Mouse (Mus musculus): Measurements from ENCODE around the gene Zfyve21. TPM values are rescaled to one million over a fixed set of nuclear protein-coding genes. Genes with fewer than 3 reads are reported as not detected.

Gene Zfyve21
- polyA plus RNA-seq, 1 experiment from 2014 or later = 79.2 TPM

DNA sequence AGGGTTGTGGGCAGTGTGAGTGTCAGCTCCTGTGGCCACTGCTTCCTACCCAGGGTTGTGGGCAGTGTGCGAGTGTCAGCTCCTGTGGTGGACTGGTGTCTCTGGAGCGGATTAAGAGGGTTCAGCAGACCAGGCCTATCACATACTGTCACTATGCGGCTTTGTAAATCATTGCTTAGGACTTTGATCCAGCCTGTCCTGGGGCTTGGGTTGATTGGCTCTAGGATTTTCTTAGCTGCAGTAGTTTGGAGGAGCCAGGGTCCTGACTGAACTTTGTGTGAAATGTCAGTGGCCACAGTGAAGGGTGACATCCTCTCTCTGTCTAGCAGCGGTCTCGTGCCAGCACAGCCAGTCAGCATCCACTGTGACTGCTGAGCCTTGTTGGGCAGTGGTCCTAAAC is 23.9 kb upstream of the Zfyve21 start:
- no peaks in the 10 kb centered on the region for H3K27me3 ChIP-seq (ENCODE audit: low read depth, poor library complexity, severe bottlenecking)
- WGBS = 94% methylated on average over 5 of the region's 5 CpGs
- H3K4me1 ChIP-seq = no peaks in the 10 kb centered on the region
- peaks cover 100% of the 10 kb centered on the region for H3K36me3 ChIP-seq
- H3K9me3 ChIP-seq (replicated peaks) = no peaks in the 10 kb centered on the region
- no peak overlapping the region for H3K27ac ChIP-seq (replicated peaks)
- no peak for DNase-seq (ENCODE audit: low spot score)
- H3K4me3 ChIP-seq = no peak overlapping the region

DNA sequence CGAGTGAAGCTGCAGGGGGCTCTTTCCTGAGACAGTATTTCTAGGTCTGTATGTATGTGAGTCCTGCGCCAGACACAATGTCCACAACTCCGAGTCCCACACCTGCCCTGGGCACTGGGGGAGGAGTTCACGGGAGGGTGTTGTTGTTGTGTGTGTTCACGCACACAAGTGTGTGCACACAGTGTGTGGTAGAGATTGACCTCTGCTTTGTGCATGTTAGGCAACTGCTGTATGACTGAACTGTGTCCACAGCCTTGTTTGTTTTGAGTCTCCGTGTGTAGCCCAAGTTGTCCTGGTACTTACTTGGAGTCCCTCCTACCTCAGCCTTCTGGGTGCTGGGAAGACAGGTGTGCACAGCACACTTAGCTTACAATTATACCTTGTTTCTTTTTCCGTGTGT is 23.3 kb upstream of the Zfyve21 start:
- Histone ChIP-seq H3K4me3 (no peak overlapping the region), H3K4me1 (no peaks in the 10 kb centered on the region), H3K27ac (replicated peaks) (no peak overlapping the region), H3K9me3 (replicated peaks) (no peaks in the 10 kb centered on the region), H3K27me3 (ENCODE audit: low read depth, poor library complexity, severe bottlenecking) (no peaks in the 10 kb centered on the region), H3K36me3 (peaks cover 100% of the 10 kb centered on the region)
- no peak for DNase-seq (ENCODE audit: low spot score)
- 90% methylated on average over 7 of the region's 7 CpGs for WGBS

DNA sequence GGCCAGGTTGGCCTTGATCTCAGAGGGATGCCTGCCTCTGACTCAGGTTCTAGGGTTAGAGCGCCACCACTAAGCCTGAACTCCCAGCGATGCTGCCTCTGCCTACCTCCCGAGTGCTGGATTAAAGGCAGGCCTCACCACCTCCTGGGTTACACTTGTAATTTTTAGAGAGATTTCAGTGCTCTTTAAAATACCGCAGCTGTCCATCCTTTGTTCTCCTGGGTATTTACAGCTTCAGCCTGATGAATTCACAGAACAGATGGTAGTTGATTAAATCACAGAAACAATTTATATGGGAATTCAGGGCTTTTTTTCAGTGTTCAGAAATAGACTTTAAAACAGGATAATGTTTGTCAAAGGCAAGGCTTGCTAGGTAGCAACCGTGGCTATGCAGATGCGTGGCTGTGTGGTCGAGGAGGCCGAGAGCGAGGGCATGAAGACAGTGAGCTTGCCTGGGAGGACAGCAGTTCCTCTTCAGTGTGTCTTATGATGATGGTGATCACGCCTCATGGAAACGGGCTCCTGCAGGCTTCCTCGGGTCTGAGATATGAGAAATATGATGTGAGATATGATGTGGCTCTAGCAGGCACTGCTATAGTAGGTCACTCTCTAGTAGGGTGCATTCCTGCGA is 22.4 kb upstream of the Zfyve21 start:
- no peaks in the 10 kb centered on the region for H3K9me3 ChIP-seq (replicated peaks)
- no peak for DNase-seq (ENCODE audit: low spot score)
- H3K27me3 ChIP-seq (ENCODE audit: low read depth, poor library complexity, severe bottlenecking) = no peaks in the 10 kb centered on the region
- H3K27ac ChIP-seq (replicated peaks) = no peak overlapping the region
- no peak overlapping the region for H3K4me3 ChIP-seq
- H3K4me1 ChIP-seq = no peaks in the 10 kb centered on the region
- peaks cover 100% of the 10 kb centered on the region for H3K36me3 ChIP-seq
- 93% methylated on average over 13 of the region's 13 CpGs for WGBS

DNA sequence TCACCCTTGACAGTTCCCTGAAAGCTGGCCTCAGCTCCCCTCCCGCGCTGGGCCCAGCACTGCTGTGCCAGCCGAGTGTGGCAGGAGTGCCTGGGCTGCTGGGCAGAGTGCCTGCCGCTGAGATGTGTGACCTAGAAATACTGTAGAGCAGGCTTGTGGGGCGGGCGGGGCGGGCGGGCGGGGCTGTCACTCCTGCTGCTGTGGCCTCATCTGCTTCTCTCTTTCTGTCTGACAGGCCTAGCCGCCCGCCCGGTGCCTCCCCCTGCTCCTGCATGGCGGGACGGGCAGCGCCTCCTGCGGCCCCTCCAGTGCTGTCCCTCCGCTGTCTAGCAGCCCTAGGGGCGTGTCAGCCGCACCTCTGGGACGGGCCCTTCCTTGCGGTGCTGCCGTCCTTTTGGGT is 19.9 kb upstream of the Zfyve21 start:
- Histone ChIP-seq H3K27ac (replicated peaks) (no peak overlapping the region), H3K27me3 (ENCODE audit: low read depth, poor library complexity, severe bottlenecking) (no peaks in the 10 kb centered on the region), H3K36me3 (peaks cover 100% of the 10 kb centered on the region), H3K4me1 (no peaks in the 10 kb centered on the region), H3K9me3 (replicated peaks) (no peaks in the 10 kb centered on the region), H3K4me3 (no peak overlapping the region)
- 90% methylated on average over 22 of the region's 22 CpGs for WGBS
- DNase-seq (ENCODE audit: low spot score) = no peak

DNA sequence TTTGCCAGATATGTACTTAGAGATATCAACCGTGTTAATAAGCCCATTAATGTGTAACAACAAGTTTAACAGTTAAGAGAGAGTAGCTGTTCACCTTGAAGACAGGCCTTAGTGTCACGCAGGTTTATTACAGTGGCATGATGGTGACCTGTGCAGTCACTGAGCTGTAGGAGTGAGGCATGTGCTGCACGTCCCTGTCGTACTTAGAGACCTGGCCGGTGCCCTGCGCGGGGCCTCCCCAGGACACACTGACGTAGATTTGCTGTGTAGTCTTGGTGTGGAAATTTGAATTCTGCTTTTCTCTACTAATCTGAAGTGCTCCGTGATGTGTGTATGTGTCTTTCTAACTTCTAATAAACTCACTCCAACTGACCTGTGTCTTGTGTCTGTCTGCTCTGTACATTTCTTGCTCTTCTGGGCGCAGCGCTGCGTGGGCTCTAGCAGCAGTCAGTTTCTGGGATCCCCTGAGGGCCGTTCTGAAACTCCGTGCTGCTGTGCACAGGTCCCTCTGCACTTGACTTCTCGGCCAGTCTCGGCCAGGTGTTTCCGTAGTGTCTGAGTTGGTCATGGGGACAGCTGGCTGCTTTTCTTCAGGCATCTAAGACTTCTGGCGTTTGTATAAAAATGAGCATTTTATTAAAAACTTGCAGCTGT is 19.3 kb upstream of the Zfyve21 start:
- H3K27ac ChIP-seq (replicated peaks) = no peak overlapping the region
- peaks cover 99% of the 10 kb centered on the region for H3K36me3 ChIP-seq
- no peaks in the 10 kb centered on the region for H3K27me3 ChIP-seq (ENCODE audit: low read depth, poor library complexity, severe bottlenecking)
- WGBS = 95% methylated on average over 18 of the region's 18 CpGs
- H3K9me3 ChIP-seq (replicated peaks) = no peaks in the 10 kb centered on the region
- DNase-seq (ENCODE audit: low spot score) = no peak
- H3K4me3 ChIP-seq = no peak overlapping the region
- H3K4me1 ChIP-seq = no peaks in the 10 kb centered on the region

DNA sequence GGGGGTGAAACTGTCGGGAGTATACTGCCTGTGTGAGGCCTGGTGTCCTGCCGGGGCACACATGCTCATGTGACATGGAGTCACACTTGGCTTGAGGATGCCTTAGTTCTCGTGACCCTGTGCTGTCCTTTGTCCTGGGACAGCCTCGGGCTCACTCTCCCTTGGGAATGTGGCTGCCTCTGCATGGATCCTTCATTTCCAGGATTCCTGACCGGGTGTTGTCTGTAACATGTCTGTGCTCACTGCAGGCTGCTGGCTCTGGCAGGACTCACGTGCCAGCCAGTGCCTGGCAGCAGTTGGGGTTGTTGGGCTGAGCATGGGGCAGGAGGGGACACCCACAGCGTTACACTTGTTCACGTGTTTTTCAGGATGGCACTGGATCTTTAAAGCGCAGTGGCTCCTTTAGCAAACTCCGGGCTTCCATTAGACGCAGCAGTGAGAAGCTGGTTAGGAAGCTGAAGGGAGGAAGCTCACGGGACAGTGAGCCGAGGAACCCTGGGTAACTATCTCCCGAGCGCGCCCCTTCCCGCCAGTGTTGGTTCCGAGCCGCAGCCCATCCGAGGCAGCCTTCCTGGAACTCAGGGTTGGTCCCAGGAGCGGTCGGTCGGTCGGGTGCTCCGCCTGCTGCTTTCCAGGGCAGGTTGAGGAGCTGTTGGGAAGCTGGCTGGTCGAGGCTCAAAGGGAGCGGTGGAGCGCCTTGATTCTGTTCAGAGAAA is 18.6 kb upstream of the Zfyve21 start:
- 92% methylated on average over 28 of the region's 28 CpGs for WGBS
- Histone ChIP-seq H3K27ac (replicated peaks) (no peak overlapping the region), H3K4me3 (no peak overlapping the region), H3K27me3 (ENCODE audit: low read depth, poor library complexity, severe bottlenecking) (no peaks in the 10 kb centered on the region), H3K4me1 (no peaks in the 10 kb centered on the region), H3K36me3 (peaks cover 98% of the 10 kb centered on the region), H3K9me3 (replicated peaks) (no peaks in the 10 kb centered on the region)
- no peak for DNase-seq (ENCODE audit: low spot score)

DNA sequence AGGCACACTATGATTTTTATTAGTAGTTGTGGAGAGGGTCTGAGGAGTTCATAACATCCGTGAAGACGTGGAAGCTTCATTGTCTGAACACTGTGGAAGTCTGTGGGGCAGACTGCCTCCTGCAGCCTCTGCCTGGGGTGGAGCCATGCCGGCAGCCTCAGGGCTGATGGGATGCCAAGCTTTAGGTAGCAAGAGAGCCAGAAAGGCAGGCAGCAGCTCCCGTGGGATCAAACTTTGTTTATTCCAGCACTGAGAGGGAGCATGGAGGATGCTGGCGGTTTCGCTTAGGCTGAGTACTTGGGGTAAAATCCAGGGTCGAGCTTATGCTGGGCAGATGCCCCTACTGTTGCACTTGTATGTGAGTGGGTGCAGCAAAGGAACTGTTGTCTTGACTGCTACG is 16.7 kb upstream of the Zfyve21 start:
- H3K36me3 ChIP-seq = peaks cover 98% of the 10 kb centered on the region
- DNase-seq (ENCODE audit: low spot score) = no peak
- no peaks in the 10 kb centered on the region for H3K4me1 ChIP-seq
- H3K27ac ChIP-seq (replicated peaks) = no peak overlapping the region
- no peak overlapping the region for H3K4me3 ChIP-seq
- WGBS = 86% methylated on average over 8 of the region's 8 CpGs
- no peaks in the 10 kb centered on the region for H3K27me3 ChIP-seq (ENCODE audit: low read depth, poor library complexity, severe bottlenecking)
- H3K9me3 ChIP-seq (replicated peaks) = no peaks in the 10 kb centered on the region

DNA sequence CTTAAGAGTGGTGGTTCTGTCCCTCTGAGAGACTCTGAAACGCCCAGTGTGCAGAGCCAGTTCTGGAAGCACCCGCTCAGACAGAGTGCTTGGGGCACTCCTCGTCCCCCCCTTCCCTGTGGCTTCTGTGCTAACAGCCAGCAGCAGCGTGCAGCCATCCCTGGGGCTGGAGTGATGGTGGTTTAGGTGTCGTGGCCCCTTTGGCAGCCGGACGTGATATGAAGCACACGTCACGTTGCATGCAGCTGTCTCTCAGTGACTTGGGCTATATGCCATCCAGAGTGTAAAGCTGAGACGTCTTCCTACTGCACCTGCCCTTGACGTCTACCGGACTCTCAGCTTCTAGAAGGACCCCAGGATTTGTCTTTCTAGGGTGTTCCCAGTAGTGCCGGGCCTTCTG is 15.5 kb upstream of the Zfyve21 start:
- no peak overlapping the region for H3K27ac ChIP-seq (replicated peaks)
- H3K36me3 ChIP-seq = peaks cover 98% of the 10 kb centered on the region
- H3K27me3 ChIP-seq (ENCODE audit: low read depth, poor library complexity, severe bottlenecking) = no peaks in the 10 kb centered on the region
- no peak for DNase-seq (ENCODE audit: low spot score)
- H3K9me3 ChIP-seq (replicated peaks) = no peaks in the 10 kb centered on the region
- 94% methylated on average over 13 of the region's 13 CpGs for WGBS
- no peak overlapping the region for H3K4me3 ChIP-seq
- no peaks in the 10 kb centered on the region for H3K4me1 ChIP-seq

DNA sequence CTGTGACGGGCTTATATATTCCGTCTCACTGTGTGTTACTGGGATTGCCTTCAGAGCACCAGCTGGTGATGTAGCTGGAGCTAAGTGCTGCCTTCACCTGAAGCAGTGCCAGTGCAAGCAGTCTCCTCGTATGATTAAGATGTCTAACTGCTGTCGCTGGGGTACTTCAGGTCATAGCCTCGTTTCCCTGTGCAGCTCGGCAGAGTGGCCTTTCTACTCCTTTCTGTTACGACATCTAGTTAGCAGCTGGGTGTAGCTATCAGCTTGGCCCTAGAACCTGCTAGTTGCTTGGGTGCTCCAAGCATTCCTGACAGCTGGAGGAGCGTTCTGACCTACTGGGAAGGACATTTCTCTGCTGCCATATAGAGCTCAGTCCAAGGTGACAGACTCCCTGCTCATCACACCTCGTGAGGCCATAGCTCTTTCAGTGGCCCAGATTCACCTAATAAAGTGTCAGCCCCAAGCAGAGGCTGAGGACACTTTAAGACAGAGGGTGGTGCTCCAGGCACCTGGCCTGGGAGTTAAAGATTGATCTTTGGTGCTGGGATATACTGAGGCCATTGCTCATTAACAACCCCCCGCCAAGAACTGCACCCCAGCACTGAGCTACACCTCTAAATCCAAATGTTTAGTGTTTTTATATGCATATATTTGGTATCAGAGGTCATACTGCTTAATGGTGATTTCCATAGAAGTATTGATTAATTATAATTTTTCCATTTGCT is 13.3 kb upstream of the Zfyve21 start:
- Histone ChIP-seq H3K27ac (replicated peaks) (no peak overlapping the region), H3K27me3 (ENCODE audit: low read depth, poor library complexity, severe bottlenecking) (no peaks in the 10 kb centered on the region), H3K36me3 (peaks cover 98% of the 10 kb centered on the region), H3K4me3 (no peak overlapping the region), H3K4me1 (no peaks in the 10 kb centered on the region), H3K9me3 (replicated peaks) (no peaks in the 10 kb centered on the region)
- DNase-seq (ENCODE audit: low spot score) = no peak
- 91% methylated on average over 10 of the region's 10 CpGs for WGBS

DNA sequence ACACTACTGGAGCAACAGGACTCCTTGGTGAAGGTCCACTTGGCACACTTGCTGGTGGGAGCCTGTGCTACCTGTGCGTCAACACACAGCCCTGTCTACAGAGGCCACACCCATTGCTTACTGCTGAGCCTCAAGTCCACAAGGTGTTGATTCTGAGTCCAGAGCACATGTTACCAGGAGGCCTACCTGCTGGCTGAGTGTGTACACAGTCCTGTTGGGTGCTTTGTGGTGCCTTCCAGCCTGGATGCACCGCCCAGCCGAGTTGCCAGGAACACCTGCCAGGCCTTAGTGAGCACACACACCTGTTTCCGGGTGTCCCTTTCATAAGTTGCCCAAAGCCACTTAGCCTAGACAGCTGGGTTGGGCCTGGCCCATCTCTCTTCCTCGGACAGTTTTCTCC is 10.4 kb upstream of the Zfyve21 start:
- WGBS = 92% methylated on average over 5 of the region's 5 CpGs
- Histone ChIP-seq H3K36me3 (peaks cover 98% of the 10 kb centered on the region), H3K4me3 (no peak overlapping the region), H3K4me1 (no peaks in the 10 kb centered on the region), H3K27me3 (ENCODE audit: low read depth, poor library complexity, severe bottlenecking) (no peaks in the 10 kb centered on the region), H3K27ac (replicated peaks) (no peak overlapping the region), H3K9me3 (replicated peaks) (no peaks in the 10 kb centered on the region)
- no peak for DNase-seq (ENCODE audit: low spot score)

DNA sequence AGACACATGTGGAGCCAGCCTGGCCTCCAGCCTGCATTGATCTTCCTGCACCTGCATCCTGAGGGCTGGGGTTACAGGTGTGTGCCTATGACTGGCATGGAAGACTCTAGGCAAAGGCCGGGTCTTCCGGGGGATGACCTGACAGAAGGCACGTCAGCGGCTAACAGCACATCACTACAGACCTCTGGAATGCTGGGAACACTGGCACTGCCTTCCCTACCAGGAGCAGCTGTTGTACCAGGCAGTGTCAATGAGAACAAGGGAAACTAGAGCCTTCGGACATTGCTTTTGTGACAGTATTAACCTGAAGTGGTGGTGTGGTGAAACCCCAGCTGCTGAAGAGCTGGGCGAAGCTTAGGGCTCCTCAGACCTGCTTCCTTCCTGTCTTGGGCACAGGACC is 5.2 kb upstream of the Zfyve21 start:
- H3K27me3 ChIP-seq (ENCODE audit: low read depth, poor library complexity, severe bottlenecking) = no peaks in the 10 kb centered on the region
- no peaks in the 10 kb centered on the region for H3K9me3 ChIP-seq (replicated peaks)
- H3K4me3 ChIP-seq = no peak overlapping the region
- DNase-seq (ENCODE audit: low spot score) = no peak
- 93% methylated on average over 6 of the region's 6 CpGs for WGBS
- H3K36me3 ChIP-seq = peaks cover 74% of the 10 kb centered on the region
- H3K27ac ChIP-seq (replicated peaks) = no peak overlapping the region
- peaks cover 29% of the 10 kb centered on the region for H3K4me1 ChIP-seq

DNA sequence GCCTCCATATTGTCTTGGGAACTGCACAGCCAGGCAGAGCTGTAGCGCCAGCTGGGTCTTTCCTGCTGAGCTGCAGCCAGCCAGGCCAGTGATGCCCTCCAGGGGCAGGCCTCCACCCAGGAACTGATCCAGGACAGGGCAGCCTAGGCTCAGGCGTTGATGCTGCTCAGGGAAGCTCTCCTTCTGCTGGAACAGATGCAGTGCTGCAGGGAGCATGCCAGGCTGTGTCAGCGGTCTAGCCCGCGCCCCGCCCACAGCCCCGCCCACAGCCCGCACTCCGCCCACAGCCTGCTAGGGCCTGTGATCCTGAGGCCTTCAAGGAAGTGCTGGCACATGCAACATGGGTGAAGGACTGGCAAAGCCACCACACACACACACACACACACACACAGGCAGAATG is 4.2 kb upstream of the Zfyve21 start:
- no peaks in the 10 kb centered on the region for H3K27me3 ChIP-seq (ENCODE audit: low read depth, poor library complexity, severe bottlenecking)
- no peaks in the 10 kb centered on the region for H3K9me3 ChIP-seq (replicated peaks)
- peaks cover 35% of the 10 kb centered on the region for H3K4me1 ChIP-seq
- H3K4me3 ChIP-seq = 0 out of 2 replicates have a peak overlapping the region, but pooled peaks have one; percentile 9
- 4% methylated on average over 9 of the region's 9 CpGs for WGBS
- peak overlapping the region; percentile 38; the same call in 1 of the 2 replicates for H3K27ac ChIP-seq (replicated peaks)
- peak; percentile 80 for DNase-seq (ENCODE audit: low spot score)
- peaks cover 65% of the 10 kb centered on the region for H3K36me3 ChIP-seq
